Mouse (Mus musculus): ENCODE results near the gene Tarbp1.

DNA sequence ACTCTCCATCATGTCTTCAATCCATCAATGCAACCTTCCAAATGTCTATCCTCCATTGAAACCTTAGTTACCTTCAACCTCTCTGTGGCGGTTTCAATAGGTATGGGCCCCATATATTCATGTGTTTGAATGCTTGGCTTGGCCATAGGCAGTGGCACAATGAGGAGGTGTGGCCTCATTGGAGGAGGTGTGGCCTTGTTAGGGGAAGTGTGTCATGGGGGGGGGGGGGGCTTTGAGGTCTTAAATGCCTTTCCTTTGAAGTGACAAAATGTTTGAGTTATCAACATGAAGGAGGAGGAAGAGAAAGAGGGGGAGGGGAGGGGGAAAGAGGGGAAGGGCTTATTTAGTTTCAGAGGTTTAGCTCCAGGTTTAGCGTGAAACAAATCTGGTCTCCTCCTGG is 5.5 kb upstream of the Tarbp1 start:
- TF ChIP-seq CTCF (IDR thresholded peaks at IDR 0.05; ENCODE audit: low read depth) (no peak), EP300 (IDR thresholded peaks at IDR 0.05; ENCODE audit: low read depth) (no peak)

Data from heart, postnatal 0 days (tissue).